Mouse (Mus musculus): Measurements from ENCODE around the gene Igfbp5. TPM values are rescaled to one million over a fixed set of nuclear protein-coding genes. Genes with fewer than 3 reads are reported as not detected.

Igfbp5 gene
- polyA plus RNA-seq, 1 experiment from 2014 or later = 131 TPM

DNA sequence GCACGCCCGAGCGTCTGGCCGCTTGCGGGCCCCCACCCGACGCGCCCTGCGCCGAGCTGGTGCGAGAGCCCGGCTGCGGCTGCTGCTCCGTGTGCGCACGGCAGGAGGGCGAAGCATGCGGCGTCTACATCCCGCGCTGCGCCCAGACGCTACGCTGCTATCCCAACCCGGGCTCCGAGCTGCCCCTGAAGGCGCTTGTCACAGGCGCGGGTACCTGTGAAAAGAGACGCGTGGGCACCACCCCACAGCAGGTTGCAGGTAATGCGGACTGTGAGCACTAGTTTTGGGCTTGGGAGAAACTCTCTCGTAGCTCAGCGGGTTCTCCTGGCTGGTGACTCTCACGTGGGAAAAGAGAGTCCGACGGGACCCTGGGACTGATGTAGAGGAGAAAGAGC is 50.0 kb downstream of the Igfbp5 start:
- Histone ChIP-seq H3K9ac (peak overlapping the region; percentile 69), H3K27me3 (no peaks in the 10 kb centered on the region), H3K4me1 (peaks cover 39% of the 10 kb centered on the region), H3K9me3 (replicated peaks) (no peaks in the 10 kb centered on the region), H3K4me3 (replicated peaks) (peak overlapping the region; percentile 72), H3K27ac (replicated peaks) (peak overlapping the region; percentile 74), H3K36me3 (no peaks in the 10 kb centered on the region), H3K4me2 (replicated peaks) (peak overlapping the region; percentile 97)
- ATAC-seq (ENCODE audit: insufficient number of reproducible peaks, low FRiP score, low TSS enrichment, low read depth) = 0 out of 2 replicates have a peak, but pooled peaks have one; percentile 16
- WGBS = under 1% methylated on average over 37 of the region's 37 CpGs

DNA sequence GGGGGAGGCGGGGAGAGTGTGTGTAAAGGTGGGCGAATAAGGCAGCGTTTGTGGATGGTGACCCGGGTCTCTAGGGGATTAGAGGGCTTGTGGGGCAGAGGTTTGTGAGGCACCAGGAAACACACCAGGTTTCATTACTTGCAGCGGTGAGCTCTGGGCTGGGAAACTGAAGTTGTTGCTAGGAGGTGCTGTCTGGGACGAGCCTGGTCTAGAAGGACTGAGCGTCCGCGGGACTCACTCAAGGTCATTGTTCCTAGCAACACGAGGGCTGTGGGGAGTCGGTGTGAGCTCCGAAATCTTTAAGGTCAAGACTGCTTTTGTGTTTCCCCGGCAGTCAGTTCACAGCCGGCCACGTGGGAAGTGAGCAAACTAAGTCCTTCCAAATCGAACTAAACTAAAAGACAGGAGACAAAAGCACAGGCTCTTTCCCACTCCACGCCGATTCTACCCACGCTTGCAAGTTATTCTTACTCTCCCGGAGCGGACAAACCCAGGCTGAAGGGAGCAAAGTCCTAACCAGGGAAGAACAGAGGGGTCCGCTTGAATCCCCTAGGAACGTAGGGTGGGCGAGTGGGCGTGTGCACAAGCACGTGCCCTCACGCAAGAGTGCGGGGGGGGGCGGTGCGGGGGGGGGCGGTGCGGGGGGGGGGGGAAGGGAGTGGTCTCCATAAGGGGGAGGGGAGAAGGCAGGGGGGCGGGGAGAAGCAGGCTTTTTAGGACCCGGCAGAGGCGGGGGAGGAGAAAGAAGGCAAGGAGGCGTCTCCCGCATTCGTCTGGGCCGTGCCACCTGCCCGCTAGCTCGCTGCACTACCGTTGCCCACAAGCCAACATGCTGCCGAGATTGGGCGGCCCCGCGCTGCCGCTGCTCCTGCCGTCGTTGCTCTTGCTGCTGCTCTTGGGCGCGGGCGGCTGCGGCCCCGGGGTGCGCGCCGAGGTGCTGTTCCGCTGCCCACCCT is 50.7 kb downstream of the Igfbp5 start, which contains the start of gene Igfbp2:
Igfbp2 (plus strand) TSS at position 753 of the 956 bp plus-strand sequence.
- H3K9me3 ChIP-seq (replicated peaks) = no peaks in the 10 kb centered on the region
- peak within 1 kb of the TSS; percentile 72 for H3K4me3 ChIP-seq (replicated peaks)
- peak within 1 kb of the TSS; percentile 97 for H3K4me2 ChIP-seq (replicated peaks)
- WGBS = 2% methylated on average over 47 of the region's 58 CpGs
- no peaks in the 10 kb centered on the region for H3K27me3 ChIP-seq
- peak; percentile 84 for ATAC-seq (ENCODE audit: insufficient number of reproducible peaks, low FRiP score, low TSS enrichment, low read depth)
- H3K27ac ChIP-seq (replicated peaks) = peak within 1 kb of the TSS; percentile 74
- peak within 1 kb of the TSS; percentile 69 for H3K9ac ChIP-seq
- peaks cover 39% of the 10 kb centered on the region for H3K4me1 ChIP-seq
- no peaks in the 10 kb centered on the region for H3K36me3 ChIP-seq

DNA sequence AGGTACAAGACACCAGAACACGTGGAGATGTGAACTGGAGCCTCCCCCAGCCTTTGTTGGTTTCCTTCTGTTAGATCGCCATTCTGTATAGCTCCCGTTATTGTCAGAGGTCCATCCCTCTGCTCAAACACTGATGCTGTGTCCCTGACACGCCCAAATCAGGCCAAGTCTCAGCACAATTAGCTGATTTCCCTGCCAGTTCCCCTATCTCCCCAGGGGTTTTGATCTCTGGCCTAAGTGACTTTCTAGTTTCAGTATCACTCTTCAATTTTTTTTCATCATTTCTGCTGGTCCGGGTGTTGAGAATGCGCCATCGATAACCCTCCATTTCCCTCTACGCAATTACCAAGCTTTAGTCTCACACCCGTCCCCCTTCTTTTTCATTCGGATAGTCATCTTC is 51.8 kb downstream of the Igfbp5 start:
- Histone ChIP-seq H3K27me3 (no peaks in the 10 kb centered on the region), H3K4me2 (replicated peaks) (no peak overlapping the region), H3K9me3 (replicated peaks) (no peaks in the 10 kb centered on the region), H3K4me1 (peaks cover 34% of the 10 kb centered on the region), H3K9ac (no peak overlapping the region), H3K36me3 (no peaks in the 10 kb centered on the region), H3K4me3 (replicated peaks) (no peak overlapping the region), H3K27ac (replicated peaks) (no peak overlapping the region)
- 79% methylated on average over 10 of the region's 10 CpGs for WGBS
- no peak for ATAC-seq (ENCODE audit: insufficient number of reproducible peaks, low FRiP score, low TSS enrichment, low read depth)

DNA sequence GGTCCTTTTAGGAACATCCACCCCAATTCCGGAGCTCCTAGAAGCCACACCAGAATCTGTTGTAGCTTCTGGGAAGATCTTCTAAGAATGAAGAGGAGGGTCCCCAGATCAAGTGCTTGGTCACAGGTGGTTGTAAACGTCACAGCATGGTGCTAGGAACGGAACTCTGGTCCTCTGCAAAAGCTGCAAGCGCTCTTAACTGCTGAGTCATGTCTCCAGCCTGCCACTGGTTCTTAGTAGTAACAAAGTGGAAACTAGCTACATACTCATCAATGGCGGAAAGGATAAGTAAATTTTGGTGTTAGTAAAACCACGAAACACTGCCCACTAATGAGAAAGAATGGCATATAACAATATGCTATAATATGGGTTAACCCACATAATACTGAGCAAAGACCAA is 54.7 kb downstream of the Igfbp5 start:
- no peak for ATAC-seq (ENCODE audit: insufficient number of reproducible peaks, low FRiP score, low TSS enrichment, low read depth)
- Histone ChIP-seq H3K27ac (replicated peaks) (no peak overlapping the region), H3K27me3 (no peaks in the 10 kb centered on the region), H3K4me1 (peaks cover 17% of the 10 kb centered on the region; the same call in 1 of the 2 replicates), H3K4me2 (replicated peaks) (no peak overlapping the region), H3K36me3 (no peaks in the 10 kb centered on the region), H3K4me3 (replicated peaks) (no peak overlapping the region), H3K9me3 (replicated peaks) (no peaks in the 10 kb centered on the region), H3K9ac (no peak overlapping the region)
- 85% methylated on average over 6 of the region's 6 CpGs for WGBS

DNA sequence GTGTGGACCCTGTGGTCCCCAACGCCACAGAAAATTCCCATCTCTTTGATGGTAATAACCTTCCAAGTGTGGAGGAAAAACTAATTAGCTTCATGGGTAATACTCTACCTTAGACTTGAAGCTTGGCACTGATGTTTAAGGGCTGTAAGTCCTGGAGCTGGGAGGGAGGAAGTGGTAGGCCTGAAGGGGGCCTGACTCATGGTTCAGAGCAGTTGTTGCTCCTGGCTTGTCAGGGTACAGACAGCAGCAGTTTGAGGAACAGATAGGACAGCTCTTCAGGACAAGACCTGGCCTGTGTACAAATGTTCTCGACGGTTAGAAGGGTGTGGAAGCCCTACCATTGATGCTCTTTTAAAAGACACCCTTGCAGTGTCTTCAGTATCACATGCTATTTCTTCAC is 59.1 kb downstream of the Igfbp5 start:
- no peak for ATAC-seq (ENCODE audit: insufficient number of reproducible peaks, low FRiP score, low TSS enrichment, low read depth)
- Histone ChIP-seq H3K27ac (replicated peaks) (no peak overlapping the region), H3K36me3 (no peaks in the 10 kb centered on the region), H3K4me1 (peaks cover 15% of the 10 kb centered on the region; the same call in 1 of the 2 replicates), H3K27me3 (no peaks in the 10 kb centered on the region), H3K9ac (no peak overlapping the region), H3K4me2 (replicated peaks) (no peak overlapping the region), H3K4me3 (replicated peaks) (no peak overlapping the region), H3K9me3 (replicated peaks) (no peaks in the 10 kb centered on the region)
- 61% methylated on average over 3 of the region's 3 CpGs for WGBS

DNA sequence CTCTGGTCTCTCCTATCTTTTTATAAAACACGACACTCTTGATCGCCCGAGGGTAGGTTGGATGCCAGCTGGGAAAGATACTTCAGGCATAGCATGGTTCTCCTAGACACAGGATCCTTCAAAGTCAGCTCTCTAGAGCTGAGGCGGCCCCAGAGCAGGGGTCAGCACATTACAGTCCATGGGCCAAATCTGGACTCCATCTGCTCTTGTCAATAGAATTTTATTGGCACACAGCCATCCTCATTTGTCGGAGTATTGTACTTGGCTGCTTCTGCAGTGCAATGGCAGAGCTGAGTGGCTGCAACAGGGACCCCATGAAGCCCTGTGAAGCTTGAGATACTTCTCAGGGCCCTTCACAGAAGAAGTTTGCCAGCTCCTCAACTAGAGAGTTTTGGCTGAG is 59.5 kb downstream of the Igfbp5 start:
- Histone ChIP-seq H3K27me3 (no peaks in the 10 kb centered on the region), H3K4me1 (peaks cover 15% of the 10 kb centered on the region; the same call in 1 of the 2 replicates)
- 45% methylated on average over 5 of the region's 5 CpGs for WGBS

DNA sequence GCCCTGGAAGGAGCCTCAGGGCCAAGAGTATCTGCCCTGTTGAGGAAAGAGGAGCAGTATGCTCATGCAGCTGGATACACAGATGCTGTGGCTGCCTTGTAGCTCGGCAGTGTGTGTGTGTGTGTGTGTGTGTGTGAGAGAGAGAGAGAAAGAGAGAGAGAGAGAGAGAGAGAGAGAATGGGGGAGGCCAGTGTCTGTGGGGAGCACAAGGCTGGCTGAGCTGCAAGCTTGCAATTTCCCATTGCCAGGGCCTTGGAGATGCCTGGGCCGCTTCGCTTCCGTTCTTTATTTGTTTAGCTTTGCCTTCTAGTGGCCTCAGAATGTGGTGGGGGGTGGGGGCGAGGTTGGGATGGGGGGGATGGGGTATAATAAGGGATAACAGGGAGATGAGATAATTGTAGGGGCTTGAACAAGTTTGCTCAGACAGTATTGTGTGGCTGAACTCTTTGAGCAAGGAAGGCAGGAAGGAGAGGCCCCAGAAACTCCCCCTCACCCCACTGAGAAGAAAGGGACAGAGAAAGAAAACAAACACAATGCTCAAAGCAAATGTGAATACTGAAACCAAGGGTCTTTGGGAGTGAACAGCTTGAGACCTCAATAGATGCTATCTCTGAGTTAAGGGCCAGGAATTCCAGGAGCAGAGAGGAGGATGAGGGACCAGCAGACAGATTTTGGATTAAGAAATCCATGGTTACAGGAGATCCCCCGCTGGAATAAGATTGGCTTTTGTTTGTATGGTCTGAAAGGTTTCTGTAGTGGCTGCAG is 60.9 kb downstream of the Igfbp5 start:
- Histone ChIP-seq H3K36me3 (no peaks in the 10 kb centered on the region), H3K9me3 (replicated peaks) (no peaks in the 10 kb centered on the region), H3K4me1 (peaks cover 15% of the 10 kb centered on the region; the same call in 1 of the 2 replicates), H3K4me2 (replicated peaks) (no peak overlapping the region), H3K9ac (no peak overlapping the region), H3K27ac (replicated peaks) (no peak overlapping the region; the same call in 1 of the 2 replicates), H3K27me3 (no peaks in the 10 kb centered on the region), H3K4me3 (replicated peaks) (no peak overlapping the region)
- ATAC-seq (ENCODE audit: insufficient number of reproducible peaks, low FRiP score, low TSS enrichment, low read depth) = 0 out of 2 replicates have a peak, but pooled peaks have one; percentile 40
- 16% methylated on average over 6 of the region's 6 CpGs for WGBS

More for the DNA sequence above, 59.5 kb downstream of the Igfbp5 start:
- 0 out of 2 replicates have a peak, but pooled peaks have one; percentile 48 for ATAC-seq (ENCODE audit: insufficient number of reproducible peaks, low FRiP score, low TSS enrichment, low read depth)
- no peak overlapping the region for H3K27ac ChIP-seq (replicated peaks)
- H3K4me3 ChIP-seq (replicated peaks) = no peak overlapping the region
- H3K9ac ChIP-seq = no peak overlapping the region
- H3K9me3 ChIP-seq (replicated peaks) = no peaks in the 10 kb centered on the region
- H3K36me3 ChIP-seq = no peaks in the 10 kb centered on the region
- H3K4me2 ChIP-seq (replicated peaks) = no peak overlapping the region

DNA sequence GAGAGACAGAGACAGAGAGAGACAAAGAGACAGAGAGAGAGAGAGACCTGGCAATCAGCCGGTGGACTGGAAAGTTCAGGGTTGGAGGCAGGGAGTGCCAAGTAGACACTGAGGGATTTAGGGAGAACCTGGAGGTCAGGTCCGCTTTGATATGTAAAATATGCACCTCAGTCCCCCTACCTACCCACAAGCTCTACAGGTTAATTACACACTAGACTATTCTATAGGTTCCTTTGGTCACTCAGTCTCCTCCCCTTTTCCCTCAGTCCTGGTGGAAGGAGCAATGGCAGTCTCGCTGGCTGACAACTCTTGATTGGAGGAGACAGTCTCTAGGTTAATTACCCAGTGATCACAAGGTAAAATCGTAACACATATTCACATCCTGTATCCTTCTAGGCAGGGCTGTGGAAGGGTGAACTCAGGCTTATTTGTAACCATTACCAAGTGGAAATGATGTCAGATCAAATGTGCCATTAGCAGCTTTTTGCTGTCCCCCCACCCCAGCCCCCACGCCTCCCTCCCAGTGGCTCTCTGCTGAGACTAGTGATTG is 61.5 kb downstream of the Igfbp5 start:
- Histone ChIP-seq H3K4me2 (replicated peaks) (no peak overlapping the region), H3K4me1 (peaks cover 15% of the 10 kb centered on the region; the same call in 1 of the 2 replicates), H3K27me3 (no peaks in the 10 kb centered on the region), H3K9me3 (replicated peaks) (no peaks in the 10 kb centered on the region), H3K36me3 (no peaks in the 10 kb centered on the region), H3K27ac (replicated peaks) (no peak overlapping the region; the same call in 1 of the 2 replicates), H3K4me3 (replicated peaks) (no peak overlapping the region), H3K9ac (no peak overlapping the region)
- whole genome bisulfite sequencing = 43% methylated on average over 5 of the region's 5 CpGs
- ATAC-seq (ENCODE audit: insufficient number of reproducible peaks, low FRiP score, low TSS enrichment, low read depth) = no peak

DNA sequence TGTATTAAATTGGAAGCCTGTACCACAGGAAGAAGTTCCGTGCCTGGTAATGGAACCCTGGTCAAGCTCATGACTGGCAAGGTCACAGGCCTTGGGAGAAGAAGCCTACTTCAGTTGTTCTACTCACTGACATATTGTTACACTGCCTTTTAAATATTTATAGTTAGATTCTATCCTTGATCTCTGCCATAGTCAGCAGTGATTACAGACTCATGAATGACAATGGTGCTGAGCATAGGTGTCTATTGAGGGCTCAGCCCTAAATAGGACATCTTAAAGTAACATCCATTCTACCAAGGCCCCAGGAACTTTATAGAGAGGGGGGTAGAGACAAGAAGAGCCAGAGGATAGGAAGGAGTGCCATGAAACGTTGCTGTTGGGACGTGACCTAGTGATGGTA is 63.6 kb downstream of the Igfbp5 start:
- Histone ChIP-seq H3K4me3 (replicated peaks) (no peak overlapping the region), H3K27me3 (no peaks in the 10 kb centered on the region), H3K36me3 (no peaks in the 10 kb centered on the region), H3K27ac (replicated peaks) (no peak overlapping the region), H3K4me1 (peaks cover 20% of the 10 kb centered on the region), H3K9ac (no peak overlapping the region), H3K4me2 (replicated peaks) (no peak overlapping the region), H3K9me3 (replicated peaks) (no peaks in the 10 kb centered on the region)
- WGBS = 95% methylated on average over 3 of the region's 3 CpGs
- no peak for ATAC-seq (ENCODE audit: insufficient number of reproducible peaks, low FRiP score, low TSS enrichment, low read depth)

DNA sequence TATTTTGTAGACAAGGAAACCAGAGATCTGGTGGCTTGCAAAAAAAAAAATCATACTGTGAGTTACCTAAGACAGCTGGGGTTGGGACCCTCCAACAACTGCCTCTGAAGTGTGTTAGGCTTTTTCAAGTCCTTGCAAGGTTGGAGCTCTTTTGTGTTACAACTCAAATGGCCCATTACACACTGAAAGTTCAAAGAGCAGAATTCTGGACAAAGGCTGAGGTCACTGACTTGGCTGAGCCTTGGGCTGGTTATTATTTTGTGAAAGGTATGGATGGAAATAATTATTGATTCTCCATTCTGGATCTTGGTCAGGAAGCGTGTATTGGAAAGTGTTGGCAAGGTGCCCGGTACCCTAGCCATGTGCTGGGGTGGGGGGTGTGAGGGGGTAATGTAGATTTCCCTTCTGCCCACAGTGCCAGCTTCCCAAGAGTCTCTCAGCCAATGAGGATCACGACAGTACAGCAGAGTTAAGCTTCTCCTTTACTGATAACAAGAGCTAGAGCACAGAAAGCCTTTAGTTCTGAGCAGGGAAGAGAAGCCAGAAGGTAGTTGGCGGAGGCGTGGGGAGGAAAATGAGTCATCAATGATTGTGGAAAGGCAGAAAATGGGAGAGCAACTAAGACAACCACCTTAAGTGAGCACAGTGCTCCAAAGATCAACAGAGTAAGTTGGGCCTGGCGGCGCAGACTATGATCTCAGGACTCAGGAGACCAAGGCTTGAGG is 64.6 kb downstream of the Igfbp5 start:
- Histone ChIP-seq H3K9ac (no peak overlapping the region), H3K4me3 (replicated peaks) (no peak overlapping the region), H3K36me3 (no peaks in the 10 kb centered on the region), H3K27me3 (no peaks in the 10 kb centered on the region), H3K27ac (replicated peaks) (no peak overlapping the region), H3K4me2 (replicated peaks) (no peak overlapping the region), H3K9me3 (replicated peaks) (no peaks in the 10 kb centered on the region), H3K4me1 (peaks cover 18% of the 10 kb centered on the region)
- no peak for ATAC-seq (ENCODE audit: insufficient number of reproducible peaks, low FRiP score, low TSS enrichment, low read depth)
- 79% methylated on average over 7 of the region's 7 CpGs for WGBS

Data from embryonic facial prominence, embryonic 15.5 days (tissue).